Mouse (Mus musculus): ENCODE data around the gene Fam83f.

Fam83f gene

GRCm38 (mm10) chr15:80684786-80685602 lies 13.3 kb downstream of the Fam83f start:
- POLR2A ChIA-PET = no interaction called here
- CTCF ChIA-PET = interaction anchor here in 2 of 4 experiments (0.9 to 1.5 kb wide), 3 partner anchors 9 to 50 kb away, joined by 3 read pairs; no protein-coding TSS in a partner anchor

GRCm38 (mm10) chr15:80685603-80685895 lies 13.9 kb downstream of the Fam83f start:
- CTCF ChIA-PET = interaction anchor here in 2 of 4 experiments (0.9 to 1.1 kb wide), 2 partner anchors 9 to 51 kb away, joined by 3 read pairs; no protein-coding TSS in a partner anchor
- POLR2A ChIA-PET = no interaction called here

- ChIA-PET POLR2A (interaction anchor here in 1 of 4 experiments (0.6 to 1.4 kb wide), 2 partner anchors 22 to 56 kb away, joined by 3 read pairs; no protein-coding TSS in a partner anchor), CTCF (interaction anchor here in 1 of 4 experiments (1.8 kb wide), 1 partner anchor 54 kb away, joined by 4 read pairs; no protein-coding TSS in a partner anchor)
Observed at GRCm38 (mm10) chr15:80688536-80688935, 16.9 kb downstream of the Fam83f start.

- POLR2A ChIA-PET = interaction anchor here in 1 of 4 experiments (1.8 kb wide), 1 partner anchor 12 kb away, joined by 4 read pairs; no protein-coding TSS in a partner anchor
- CTCF ChIA-PET = interaction anchor here (0.6 to 4.3 kb wide), 27 partner anchors 10 to 846 kb away, joined by 3 to 36 read pairs (median 5); no protein-coding TSS in a partner anchor
Observed at GRCm38 (mm10) chr15:80693492-80693891, 21.8 kb downstream of the Fam83f start.

- CTCF ChIA-PET = interaction anchor here (0.5 to 4.3 kb wide), 101 partner anchors 9 to 1035 kb away, joined by 3 to 36 read pairs (median 4); partner anchors contain the start of genes Rps19bp1 (in 2 of the 4), Cacna1i (in 1 of the 4), Cby1 (in 1 of the 4) and Enthd1 (in 1 of the 4)
- POLR2A ChIA-PET = interaction anchor here in 3 of 4 experiments (0.6 to 1.8 kb wide), 10 partner anchors 13 to 439 kb away, joined by 3 to 4 read pairs (median 3); partner anchors contain the start of genes Atf4 (in 1 of the 3), Rps19bp1 (in 1 of the 3) and Tnrc6b (in 1 of the 3)
Observed at GRCm38 (mm10) chr15:80694125-80694910, 22.7 kb downstream of the Fam83f start.

GRCm38 (mm10) chr15:80697564-80697963 lies 25.9 kb downstream of the Fam83f start:
- ChIA-PET POLR2A (interaction anchor here in 2 of 4 experiments (0.7 to 1.4 kb wide), 2 partner anchors 13 to 416 kb away, joined by 3 to 5 read pairs; partner anchors contain the start of gene Tnrc6b (in 1 of the 2)), CTCF (interaction anchor here (0.6 to 1.8 kb wide), 7 partner anchors 63 to 460 kb away, joined by 3 to 4 read pairs (median 3); no protein-coding TSS in a partner anchor)

GRCm38 (mm10) chr15:80701481-80702257 lies 30.0 kb downstream of the Fam83f start:
- CTCF ChIA-PET = interaction anchor here in 1 of 4 experiments (0.7 kb wide), 1 partner anchor 116 kb away, joined by 3 read pairs; no protein-coding TSS in a partner anchor
- POLR2A ChIA-PET = interaction anchor here in 3 of 4 experiments (0.7 to 2.2 kb wide), 6 partner anchors 9 to 468 kb away, joined by 3 to 7 read pairs (median 3); partner anchors contain the start of genes Mief1 (in 1 of the 3) and Tnrc6b (in 1 of the 3)

- ChIA-PET POLR2A (no interaction called here), CTCF (interaction anchor here (0.5 to 4.5 kb wide), 9 partner anchors 8 to 439 kb away, joined by 3 to 36 read pairs (median 13); partner anchors contain the start of gene Rps19bp1 (in 1 of the 4))
Observed at GRCm38 (mm10) chr15:80702910-80703309, 31.3 kb downstream of the Fam83f start.

- ChIA-PET POLR2A (interaction anchor here in 3 of 4 experiments (0.8 to 1.8 kb wide), 5 partner anchors 414 to 484 kb away, joined by 3 to 6 read pairs (median 5); partner anchors contain the start of gene Atf4 (in 2 of the 3)), CTCF (interaction anchor here (0.6 to 4.5 kb wide), 30 partner anchors 9 to 478 kb away, joined by 3 to 36 read pairs (median 4); partner anchors contain the start of gene Rps19bp1 (in 1 of the 4))
Observed at GRCm38 (mm10) chr15:80703495-80703894, 31.8 kb downstream of the Fam83f start.

GRCm38 (mm10) chr15:80704267-80704666 lies 32.6 kb downstream of the Fam83f start:
- ChIA-PET CTCF (interaction anchor here (0.5 to 4.5 kb wide), 80 partner anchors 8 to 998 kb away, joined by 3 to 36 read pairs (median 4); partner anchors contain the start of gene Rps19bp1 (in 3 of the 4)), POLR2A (interaction anchor here in 3 of 4 experiments (0.7 to 1.8 kb wide), 16 partner anchors 36 to 621 kb away, joined by 3 to 10 read pairs (median 4); partner anchors contain the start of genes Atf4 (in 2 of the 3), Rps19bp1 (in 2 of the 3) and Mief1 (in 1 of the 3))

GRCm38 (mm10) chr15:80705828-80706549 lies 34.3 kb downstream of the Fam83f start:
- POLR2A ChIA-PET = interaction anchor here in 2 of 4 experiments (0.6 to 1.4 kb wide), 3 partner anchors 102 to 451 kb away, joined by 3 read pairs; partner anchors contain the start of gene Atf4 (in 1 of the 2)
- CTCF ChIA-PET = interaction anchor here (0.5 to 4.5 kb wide), 21 partner anchors 11 to 530 kb away, joined by 3 to 36 read pairs (median 3); partner anchors contain the start of gene Rps19bp1 (in 1 of the 4)

GRCm38 (mm10) chr15:80706596-80706995 lies 34.9 kb downstream of the Fam83f start:
- POLR2A ChIA-PET = interaction anchor here in 1 of 4 experiments (0.7 to 1.4 kb wide), 2 partner anchors 143 to 452 kb away, joined by 3 read pairs; partner anchors contain the start of gene Atf4
- CTCF ChIA-PET = interaction anchor here (0.6 to 4.5 kb wide), 18 partner anchors 12 to 443 kb away, joined by 3 to 36 read pairs (median 3); partner anchors contain the start of gene Rps19bp1 (in 1 of the 4)

GRCm38 (mm10) chr15:80707088-80707487 lies 35.4 kb downstream of the Fam83f start:
- ChIA-PET POLR2A (interaction anchor here in 1 of 4 experiments (1.0 to 1.4 kb wide), 2 partner anchors 110 to 452 kb away, joined by 3 read pairs; partner anchors contain the start of gene Atf4), CTCF (interaction anchor here in 2 of 4 experiments (0.6 to 4.5 kb wide), 10 partner anchors 13 to 1510 kb away, joined by 3 to 36 read pairs (median 3); partner anchors contain the start of gene Rps19bp1 (in 1 of the 2))

GRCm38 (mm10) chr15:80709593-80709992 lies 37.9 kb downstream of the Fam83f start:
- CTCF ChIA-PET = interaction anchor here in 3 of 4 experiments (0.6 to 1.4 kb wide), 5 partner anchors 46 to 547 kb away, joined by 3 to 4 read pairs (median 3); no protein-coding TSS in a partner anchor
- POLR2A ChIA-PET = interaction anchor here in 2 of 4 experiments (0.6 to 4.0 kb wide), 17 partner anchors 11 to 476 kb away, joined by 3 to 89 read pairs (median 10); partner anchors contain the start of genes Atf4 (in 2 of the 2), Adsl (in 1 of the 2), Mief1 (in 1 of the 2) and Rps19bp1 (in 1 of the 2)

GRCm38 (mm10) chr15:80710257-80710607 lies 38.6 kb downstream of the Fam83f start:
- ChIA-PET POLR2A (interaction anchor here (0.6 to 4.0 kb wide), 130 partner anchors 8 to 1022 kb away, joined by 3 to 89 read pairs (median 4); partner anchors contain the start of genes Adsl (in 3 of the 4), Atf4 (in 3 of the 4), Rps19bp1 (in 3 of the 4) and Mief1 (in 2 of the 4)), CTCF (interaction anchor here in 3 of 4 experiments (0.6 to 1.7 kb wide), 11 partner anchors 47 to 546 kb away, joined by 3 to 8 read pairs (median 3); partner anchors contain the start of gene Adsl (in 1 of the 3))

Data from embryonic stem cell, embryonic (primary cell).